Mouse (Mus musculus) adrenal gland, adult (tissue): ENCODE measurements around the gene Ctdsp2.
A peak's percentile ranks its signal among the peaks of the same experiment; 100 is the strongest.

Experiments used
- DNase-seq, 2 experiments: peaks; one replicate each; pipeline ENCODE4 v3.0.0; 2022 to 2023; ENCODE audit warnings: low spot score in 1 of 2; ENCODE audit not compliant: inconsistent age in 2 of 2

The Ctdsp2 gene

DNA sequence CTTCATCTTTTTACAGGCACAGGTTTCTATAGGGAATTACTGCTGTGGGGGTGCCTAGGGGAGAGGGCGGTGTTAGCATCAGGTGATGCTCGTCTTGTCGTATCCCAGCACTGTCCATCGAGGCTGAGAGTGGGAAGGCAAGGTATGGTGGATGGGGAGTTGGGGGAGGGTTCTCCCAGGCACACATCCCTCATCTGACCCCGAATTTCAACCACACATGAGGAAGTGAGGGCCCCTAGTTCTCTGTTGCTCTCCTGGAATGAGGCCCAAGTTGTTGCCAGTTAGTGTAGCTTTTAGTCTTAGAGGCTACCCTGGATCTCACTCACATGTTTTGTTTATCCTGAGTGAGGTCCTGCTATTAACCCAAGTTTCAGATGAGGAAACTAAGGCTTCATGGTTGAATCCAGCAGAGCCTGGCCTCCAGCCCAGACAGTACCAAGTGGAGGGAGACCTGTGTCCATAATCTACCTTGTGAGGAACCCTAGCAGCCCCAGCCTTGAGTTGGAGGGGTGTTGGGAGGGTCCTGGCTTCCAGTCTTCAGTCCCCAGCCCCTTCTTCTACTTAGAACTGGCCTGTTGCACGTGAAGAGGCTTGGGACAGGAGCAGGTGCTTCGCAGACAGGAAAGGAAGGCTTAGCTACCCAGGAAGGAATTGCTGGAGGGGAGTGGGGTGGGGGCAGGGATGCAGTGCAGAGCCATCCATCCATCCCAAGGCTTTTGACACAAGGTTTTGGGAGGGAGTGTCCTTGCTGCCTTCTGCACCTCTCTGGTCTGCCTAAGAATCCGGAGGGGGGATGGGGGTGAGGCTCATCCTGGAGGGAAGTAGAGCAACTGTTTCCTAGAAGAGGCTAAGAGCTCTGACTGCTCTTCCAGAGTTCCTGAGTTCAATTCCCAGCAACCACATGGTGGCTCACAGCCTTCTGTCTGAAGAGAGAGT lies 8.9 kb downstream of the Ctdsp2 start:
- DNase-seq, result peak; percentile 43 to 75

DNA sequence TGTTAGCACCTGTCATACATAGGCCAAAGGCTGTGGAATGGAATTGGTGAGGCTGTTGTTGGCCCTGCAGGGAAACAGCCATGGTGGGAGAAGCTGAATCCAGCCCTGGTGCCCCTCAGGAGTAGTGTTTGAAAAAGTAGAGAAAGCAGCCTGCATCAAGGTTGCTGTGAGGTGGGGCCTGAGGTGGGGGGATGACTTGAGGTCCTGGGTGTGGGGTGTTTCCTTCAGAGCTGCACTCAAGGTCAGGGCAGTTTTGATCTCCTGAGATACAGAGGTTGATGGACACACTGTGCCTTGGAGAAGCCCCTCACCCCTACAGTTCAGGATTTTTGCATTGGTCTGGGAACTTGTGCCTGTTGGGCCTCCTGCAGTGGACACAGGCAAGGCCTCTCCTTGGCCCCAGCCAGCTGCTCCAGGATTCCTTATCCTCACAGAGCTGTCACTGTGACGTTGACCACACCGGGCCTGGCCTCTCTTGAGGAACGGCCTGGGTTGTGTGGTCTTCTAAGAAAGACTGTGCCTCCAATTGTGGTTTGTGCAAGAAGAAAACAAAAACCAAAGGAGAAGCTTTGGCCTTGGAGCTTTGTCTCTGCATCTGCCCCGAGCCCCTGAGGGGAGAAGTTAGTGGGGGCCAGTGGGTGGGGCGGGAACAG lies 10.1 kb downstream of the Ctdsp2 start:
- peak; percentile 45 to 75 for DNase-seq

DNA sequence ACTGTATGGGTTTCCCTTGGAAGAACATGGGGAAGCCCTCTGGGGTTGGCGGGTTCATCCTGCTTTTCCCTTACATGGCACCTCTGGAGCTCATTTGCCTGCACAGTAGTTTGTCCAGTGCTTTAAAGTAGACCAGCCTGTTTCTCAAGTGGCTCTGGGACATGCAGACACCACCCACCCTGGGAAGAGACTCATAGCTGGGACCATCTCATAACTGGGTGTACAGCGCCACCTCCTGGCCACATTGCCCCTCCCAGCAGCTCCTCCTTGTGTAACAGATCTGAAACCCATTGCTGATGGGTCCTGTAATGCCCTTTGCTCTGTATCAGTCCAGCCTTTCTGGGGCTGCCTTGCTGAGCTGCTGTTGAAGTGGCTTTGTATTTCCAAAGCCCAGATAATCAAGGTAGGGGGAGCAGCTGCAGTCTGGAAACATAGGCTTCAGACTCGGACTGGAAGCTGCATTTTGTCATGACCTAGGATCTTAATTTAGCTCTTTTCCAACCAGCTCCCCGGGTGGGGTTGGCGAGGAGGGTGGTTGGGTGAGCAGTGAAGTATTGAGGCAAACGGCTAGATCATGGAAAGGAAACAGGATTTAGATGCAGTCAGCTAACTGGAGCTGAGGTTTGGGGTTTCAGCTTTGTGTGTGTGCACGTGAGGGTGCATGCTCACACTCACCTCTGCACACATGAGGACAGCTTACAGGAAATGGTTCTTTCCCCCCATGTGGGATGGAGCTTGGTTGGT lies 12.0 kb downstream of the Ctdsp2 start:
- DNase-seq, result peak; percentile 88 to 96

DNA sequence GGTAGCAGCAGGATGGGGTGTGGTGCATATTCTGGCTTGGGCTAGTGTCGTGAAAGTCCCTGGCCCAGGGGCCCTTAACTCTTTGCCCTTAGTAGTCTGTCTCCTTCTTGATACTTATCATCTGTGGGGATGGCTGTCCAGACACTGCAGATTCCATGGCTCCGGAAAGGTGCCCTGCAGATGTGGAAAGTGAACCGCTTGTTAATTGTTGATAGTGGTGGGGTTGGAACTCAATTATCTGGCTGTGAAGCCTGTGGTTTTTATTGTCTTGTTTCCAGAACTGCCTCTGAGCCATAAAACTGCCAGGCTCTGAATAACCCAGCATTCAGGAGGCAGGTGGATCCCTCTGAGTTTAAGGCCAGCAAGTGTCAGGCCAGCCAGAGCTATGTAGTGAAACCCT lies 13.2 kb downstream of the Ctdsp2 start:
- peak in 1 of 2 experiments; percentile 29 for DNase-seq

DNA sequence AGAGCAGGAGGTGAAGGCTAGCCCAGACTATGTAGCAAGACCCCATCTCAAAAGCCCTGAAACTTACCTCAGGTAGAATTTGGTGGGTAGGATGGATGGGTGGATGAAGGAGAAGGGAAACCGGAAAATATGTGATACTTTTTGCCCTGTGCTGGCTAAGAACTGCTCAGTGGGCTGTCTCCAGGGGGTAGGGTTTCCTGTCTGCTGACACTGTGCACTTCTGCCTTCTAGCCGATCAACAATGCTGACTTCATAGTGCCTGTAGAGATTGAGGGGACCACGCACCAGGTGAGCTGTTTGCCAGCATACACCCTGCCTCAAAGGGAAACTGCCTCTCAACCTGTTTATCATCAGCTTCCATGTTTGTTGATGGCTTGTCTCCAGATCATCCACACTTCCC lies 15.1 kb downstream of the Ctdsp2 start:
- DNase-seq, result peak in 1 of 2 experiments; percentile 24

DNA sequence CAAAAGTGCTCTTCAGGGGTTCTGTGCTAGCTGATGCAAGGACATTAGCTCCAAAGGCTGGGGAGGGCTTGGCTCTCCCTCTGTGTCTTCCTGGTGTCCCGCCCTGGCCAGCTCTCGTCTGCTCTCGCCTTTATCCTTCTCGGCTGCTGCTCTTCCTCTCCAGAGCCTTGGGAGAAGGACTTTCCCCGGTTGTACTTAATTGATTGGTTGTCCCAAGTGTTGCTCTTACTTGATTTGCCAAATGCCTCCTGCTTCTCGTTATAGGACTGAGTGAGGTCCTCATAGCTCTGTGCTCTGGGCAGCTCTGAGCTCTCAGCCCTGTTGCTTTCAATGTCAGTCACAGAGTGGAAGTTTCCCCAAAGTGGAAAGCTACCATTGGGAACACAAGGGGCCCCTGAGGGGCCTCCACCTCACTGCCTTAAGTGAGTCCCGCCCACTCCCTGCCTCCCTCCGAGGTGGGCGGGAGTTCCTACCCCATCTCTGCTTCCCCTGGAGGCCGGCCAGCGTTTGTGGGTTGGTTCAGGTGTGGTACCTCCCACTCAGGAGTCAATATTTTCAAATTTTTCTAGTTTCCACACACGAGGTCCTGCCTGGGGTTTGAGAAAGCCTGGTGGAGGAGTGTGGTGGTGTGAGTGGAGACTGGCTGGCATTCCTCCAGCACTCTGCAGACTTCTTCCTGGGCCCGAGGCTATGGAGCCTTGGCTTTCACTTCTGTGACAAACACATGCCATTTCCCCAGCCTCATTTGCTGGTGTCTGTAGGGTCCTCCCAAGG lies 19.0 kb downstream of the Ctdsp2 start:
- peak; percentile 22 to 51 for DNase-seq

DNA sequence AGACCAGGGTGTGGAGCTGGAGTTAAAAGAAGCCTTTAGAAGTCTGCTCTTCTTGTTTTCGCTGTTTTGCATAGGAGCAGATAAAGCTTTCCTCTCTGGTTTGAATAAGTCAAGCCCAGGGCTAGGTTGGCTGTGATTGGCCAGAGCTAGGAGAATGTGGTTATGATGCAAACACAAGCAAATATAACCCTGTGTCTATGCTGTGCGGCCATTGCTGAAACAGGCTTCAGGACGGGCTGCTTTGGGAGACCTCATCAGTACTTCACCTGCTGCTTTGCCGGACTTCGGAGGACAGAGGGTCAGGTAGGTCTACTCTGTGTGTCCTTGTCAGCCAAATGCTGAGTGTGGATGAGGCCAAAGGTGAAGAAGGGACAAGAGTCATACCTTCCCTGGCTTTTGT lies 22.0 kb downstream of the Ctdsp2 start, which contains the start of gene Avil:
Gene Avil, plus strand, starts transcription at position 181 of the 400 bp plus-strand sequence.
- peak in 1 of 2 experiments; percentile 6 for DNase-seq

DNA sequence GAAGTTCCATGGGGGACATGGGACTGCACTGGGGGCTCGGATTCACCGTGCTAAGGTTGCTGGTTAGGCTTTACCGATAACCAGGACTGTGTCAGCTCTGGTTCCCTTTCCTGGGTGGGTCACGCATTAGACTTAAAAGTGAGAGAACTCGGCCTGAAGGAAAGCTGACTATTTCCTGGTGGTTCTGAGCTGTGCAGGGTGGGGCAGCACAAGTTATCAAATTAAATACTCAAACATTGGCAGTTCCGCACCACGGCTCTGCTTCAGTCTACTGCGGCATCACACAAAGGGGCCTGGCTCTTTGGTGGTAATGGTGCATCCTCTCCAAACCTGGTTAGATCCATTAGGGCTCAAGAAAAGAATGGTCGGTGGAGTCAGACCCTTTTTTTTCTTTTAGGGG lies 22.8 kb downstream of the Ctdsp2 start:
- DNase-seq, result peak; percentile 8 to 35

DNA sequence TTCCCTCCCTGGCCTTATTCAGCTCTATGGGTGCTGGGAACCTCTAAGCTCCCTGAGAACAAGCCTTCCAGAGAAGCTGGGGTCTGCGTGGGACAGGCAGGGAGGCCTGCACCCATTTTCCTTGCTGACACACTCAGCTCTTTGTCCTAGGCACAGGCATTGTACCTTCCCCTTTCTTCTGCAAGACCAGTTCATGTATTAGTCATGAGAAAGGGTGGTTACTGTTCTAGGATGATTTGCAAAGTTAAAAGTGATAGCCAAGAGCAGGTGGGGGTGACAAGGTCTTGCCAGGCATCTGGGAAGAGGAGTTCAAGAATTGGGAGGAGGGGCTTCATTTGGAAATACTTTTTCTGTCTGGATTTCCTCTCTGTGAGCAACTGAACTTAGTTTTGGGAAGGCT lies 23.5 kb downstream of the Ctdsp2 start:
- peak; percentile 23 to 58 for DNase-seq

DNA sequence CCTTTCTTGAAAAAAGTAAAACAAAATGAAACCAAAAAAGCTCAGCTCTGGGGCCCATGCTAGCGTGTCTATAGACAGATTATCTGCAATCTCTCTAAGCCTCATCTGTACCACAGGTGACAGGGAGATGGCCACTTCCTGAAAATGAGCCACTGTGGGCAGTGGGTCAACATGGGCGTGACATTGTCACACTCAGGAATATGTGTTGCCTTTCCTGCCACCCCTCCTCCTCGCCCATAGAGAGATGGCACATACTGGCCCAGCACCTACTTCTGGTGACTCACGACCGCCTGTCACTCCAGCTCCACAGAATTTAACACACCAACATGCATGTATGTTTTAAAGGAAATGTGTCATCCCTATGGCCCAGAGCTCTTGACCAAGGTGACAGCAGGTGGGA lies 24.2 kb downstream of the Ctdsp2 start:
- DNase-seq, result no peak

DNA sequence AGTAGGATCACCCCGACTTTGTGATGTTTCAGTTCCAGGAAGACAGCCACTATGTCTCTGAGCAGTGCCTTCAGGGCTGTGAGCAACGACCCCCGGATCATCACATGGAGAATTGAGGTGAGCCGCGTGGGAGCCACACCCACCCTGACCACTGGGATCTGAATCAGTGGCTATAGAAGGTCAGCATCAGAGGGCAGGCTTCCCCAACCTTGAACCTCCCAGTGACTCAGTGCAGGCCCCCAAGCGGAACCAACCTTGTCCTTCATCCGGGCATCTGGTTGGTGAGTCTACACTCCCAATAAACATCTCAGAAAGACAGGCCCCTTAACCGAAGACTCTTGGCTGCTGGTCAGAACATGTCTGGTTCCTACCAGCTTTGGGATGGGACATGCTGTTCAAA lies 24.8 kb downstream of the Ctdsp2 start:
- peak; percentile 88 to 93 for DNase-seq

DNA sequence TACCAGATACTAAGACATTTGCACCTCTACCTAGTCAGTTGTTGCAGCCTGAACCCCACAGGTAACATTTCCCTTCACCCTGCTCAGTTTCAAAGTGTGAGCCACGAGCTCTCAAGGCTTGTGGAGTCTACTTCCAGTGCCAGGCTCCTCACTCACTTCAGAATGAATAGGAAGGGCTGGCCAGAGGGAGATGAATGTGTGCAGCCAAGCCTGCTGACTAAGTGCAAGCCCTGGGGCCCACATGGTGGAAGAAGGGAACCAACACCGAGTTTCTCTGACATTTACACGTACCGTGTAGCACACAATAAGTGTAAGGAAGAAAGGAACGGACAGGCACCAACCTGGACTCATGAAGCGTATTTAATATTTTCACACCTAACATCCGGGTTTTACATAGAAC lies 25.3 kb downstream of the Ctdsp2 start:
- DNase-seq, result no peak

DNA sequence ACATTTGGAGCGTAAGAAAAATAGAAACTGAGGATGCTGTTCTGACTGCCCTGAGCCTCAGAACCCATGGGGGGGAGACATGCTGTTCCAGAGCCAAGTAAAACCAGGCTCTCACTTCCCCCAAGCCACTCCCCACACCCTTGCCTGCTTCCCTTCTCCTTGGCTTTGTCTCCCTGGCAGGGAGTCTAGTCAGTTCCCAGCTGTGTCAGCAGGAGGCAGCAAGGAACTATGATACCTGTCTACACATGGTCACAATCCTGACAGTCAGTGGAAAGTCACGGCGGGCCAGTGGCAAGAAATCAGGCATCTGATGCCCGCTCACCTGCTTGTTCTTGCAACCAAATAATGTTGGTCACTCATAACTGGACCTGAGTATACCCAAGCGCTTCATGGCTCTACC lies 38.0 kb downstream of the Ctdsp2 start:
- DNase-seq, result no peak

DNA sequence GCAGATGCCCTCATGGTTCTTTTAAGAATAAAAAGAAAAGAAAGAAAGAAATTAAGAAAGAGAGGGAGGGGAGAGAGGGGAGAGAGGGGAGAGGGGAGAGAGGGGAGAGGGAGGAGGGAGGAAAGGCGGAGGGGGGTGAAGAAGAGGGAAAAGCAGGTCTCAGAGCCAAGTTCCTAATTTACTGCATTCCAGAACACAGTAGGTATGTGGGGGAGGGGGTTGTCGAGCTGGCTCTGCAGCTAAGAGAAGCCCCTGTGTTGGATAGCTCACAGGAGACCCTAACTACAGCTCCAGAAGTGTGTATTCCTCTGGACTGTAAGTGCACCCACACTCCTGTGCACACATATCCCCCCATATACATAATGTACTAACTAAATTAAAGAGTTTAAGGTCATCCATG lies 38.6 kb downstream of the Ctdsp2 start:
- no peak for DNase-seq

DNA sequence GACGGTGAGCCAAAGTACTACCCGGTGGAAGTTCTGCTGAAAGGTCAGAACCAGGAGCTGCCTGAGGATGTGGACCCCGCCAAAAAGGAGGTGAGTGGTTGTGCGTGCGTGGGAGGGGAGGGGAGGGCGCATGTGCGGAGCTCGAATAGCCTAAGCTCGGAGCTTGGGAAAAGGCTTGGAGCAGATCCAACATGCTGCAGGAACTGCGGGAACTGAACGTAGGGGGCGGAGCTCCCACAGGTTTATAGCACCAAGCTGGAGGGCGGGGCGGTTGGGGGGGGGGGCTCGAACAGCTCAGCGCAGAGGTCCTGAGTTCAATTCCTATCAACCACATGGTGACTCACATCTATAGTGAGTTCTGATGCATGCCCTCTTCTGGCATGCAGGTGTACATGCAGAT lies 39.9 kb downstream of the Ctdsp2 start:
- DNase-seq, result no peak

DNA sequence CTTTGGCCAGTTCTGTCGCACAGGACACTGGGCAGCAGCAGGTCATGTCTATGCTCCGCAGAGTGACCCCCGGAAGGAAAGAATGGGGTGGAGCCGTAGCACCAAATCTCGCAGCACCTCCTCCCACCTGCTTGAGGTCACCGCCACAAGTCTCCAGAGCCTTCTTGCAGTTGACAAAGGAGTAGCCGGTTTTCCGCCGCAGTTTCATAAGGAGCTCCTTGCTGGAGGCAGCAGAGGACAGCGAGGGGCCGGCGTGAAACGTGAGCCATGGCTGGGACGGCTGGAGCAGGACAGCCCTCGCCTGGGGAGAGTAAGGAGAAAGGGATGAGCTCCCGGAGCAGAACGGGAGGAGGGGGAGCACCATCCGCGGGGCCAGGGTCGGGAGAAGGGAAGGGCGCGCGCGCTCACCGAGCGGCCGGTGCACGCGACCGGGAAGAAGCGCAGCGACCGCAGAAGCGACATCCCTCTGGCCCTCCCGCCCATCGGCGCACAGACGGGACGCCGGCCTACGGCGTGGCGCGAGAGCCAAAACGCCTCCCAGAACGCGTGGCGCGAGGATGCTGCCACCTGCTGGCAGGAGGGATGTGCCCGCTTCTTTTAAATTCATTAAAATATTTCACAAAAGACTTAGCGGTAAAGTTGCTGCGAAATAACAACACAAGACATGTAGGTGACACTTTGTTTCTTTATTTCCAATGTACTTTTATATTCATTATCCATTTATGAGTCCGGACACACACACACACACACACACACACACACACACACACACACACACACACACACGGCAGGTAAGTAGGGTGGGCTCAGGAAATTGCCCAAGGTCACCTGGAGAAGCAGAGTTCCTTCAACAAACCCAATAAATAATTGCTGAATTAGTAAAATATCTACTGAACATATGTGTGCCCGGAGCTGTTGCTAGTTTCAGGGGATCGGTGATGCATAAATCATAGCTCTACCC lies 52.1 kb downstream of the Ctdsp2 start, which contains the start of gene Tsfm:
Gene Tsfm, minus strand, starts transcription at position 505 of the 961 bp plus-strand sequence.
- DNase-seq, result peak; percentile 93 to 97

DNA sequence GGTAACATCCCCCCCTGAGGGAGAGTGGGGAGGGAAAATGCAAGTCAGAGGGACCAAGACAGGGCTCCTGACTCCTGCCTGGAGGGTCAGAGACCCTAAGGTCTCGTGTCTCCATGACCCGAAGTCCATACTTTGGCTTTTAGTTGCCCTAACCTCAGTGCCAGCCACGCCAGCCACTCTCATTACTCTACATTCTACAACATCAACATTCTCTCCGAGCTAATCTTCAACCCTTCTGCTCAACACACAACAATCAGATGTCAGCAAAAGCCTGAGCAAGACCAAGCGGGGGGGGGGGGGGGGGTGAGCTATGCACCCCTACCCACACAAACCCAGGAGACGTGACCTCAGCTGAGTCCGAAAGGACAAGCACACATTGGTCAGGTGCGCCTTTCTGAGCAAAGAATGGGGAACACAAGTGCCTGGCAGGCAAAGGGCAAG lies 54.8 kb downstream of the Ctdsp2 start:
- no peak for DNase-seq

DNA sequence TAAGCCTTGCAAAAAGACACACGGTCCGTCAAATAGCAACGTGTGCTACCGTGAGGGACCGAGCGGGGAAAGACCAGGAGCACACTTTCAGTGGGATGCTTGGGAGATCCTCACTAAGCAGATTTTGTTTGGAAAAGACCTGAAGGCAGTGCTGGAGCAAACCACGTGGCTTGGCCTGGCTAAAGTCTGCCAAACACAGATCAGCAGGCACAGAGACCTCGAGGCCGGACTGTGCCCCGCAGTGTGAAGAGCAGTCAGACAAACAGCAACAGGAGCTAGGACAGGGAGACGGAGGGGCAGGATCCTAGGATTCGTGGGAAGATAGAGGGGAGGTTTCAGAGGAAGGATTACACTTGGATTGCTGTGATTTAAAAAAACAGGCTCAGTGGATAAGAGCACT lies 57.8 kb downstream of the Ctdsp2 start:
- DNase-seq, result no peak

DNA sequence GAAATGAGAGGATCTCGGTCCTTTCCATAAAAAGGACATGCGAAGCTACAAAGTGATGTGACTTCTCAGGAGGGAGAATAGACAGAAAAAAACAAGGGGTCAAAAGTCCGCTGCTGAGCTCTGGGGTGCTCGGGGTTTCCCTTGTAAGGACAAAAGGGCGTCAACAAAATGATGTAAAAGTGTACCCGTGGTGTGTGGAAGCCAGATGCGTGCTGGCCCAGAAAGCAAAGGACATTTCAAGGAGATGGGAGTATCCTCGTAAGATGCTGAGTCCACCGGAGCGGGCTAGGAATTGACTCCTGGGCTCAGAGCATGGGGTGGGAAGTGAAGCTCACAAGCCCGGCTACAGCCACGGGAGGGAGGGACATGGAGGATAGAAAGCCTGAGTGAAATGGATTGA lies 59.1 kb downstream of the Ctdsp2 start:
- DNase-seq, result no peak
